22 mouse cellular contexts compared by ENCODE assay signal in genomic region chr2:139873762-139874161, GRCm38 (mm10).
DNase-seq lines count a peak whose midpoint lies in the region; ATAC-seq lines count a peak whose summit lies in the region.
"Had no signal": no experiment of that assay in that cellular context is flagged by ENCODE, and none has a peak within 500 bp of the region (broad histone marks: within the 10 kb centered on the region; RNA-seq: fewer than 3 reads in every experiment).

No protein-coding gene starts in this region.

- no peaks in the 10 kb centered on the region for H3K9me3 ChIP-seq in embryonic facial prominence, embryonic 14.5 days (ENCODE audit: control insufficient read depth, low read length)
- H3K9me3 ChIP-seq in embryonic facial prominence, embryonic 10.5 days: no peaks in the 10 kb centered on the region
- no peaks in the 10 kb centered on the region for H3K9me3 ChIP-seq in midbrain, embryonic 11.5 days (ENCODE audit: control insufficient read depth, low read length)
- no peaks in the 10 kb centered on the region for H3K9me3 ChIP-seq in midbrain, embryonic 14.5 days (ENCODE audit: control insufficient read depth, low read length)
- H3K9me3 ChIP-seq: heart, embryonic 12.5 days; midbrain, embryonic 13.5 days had no signal

- H3K27ac ChIP-seq in embryonic facial prominence, embryonic 14.5 days (replicated peaks; ENCODE audit: low read depth, low read length): no peak overlapping the region
- H3K27ac ChIP-seq in embryonic facial prominence, embryonic 10.5 days (replicated peaks): no peak overlapping the region
- H3K27ac ChIP-seq in midbrain, embryonic 11.5 days (ENCODE audit: low read depth, low read length): no peak overlapping the region
- H3K27ac ChIP-seq in midbrain, embryonic 14.5 days (replicated peaks; ENCODE audit: low read depth, low read length): no peak overlapping the region
- H3K27ac ChIP-seq: gastrocnemius, adult 2 months; hindbrain, embryonic 14.5 days; midbrain, embryonic 13.5 days had no signal

- no peaks in the 10 kb centered on the region for H3K27me3 ChIP-seq in embryonic facial prominence, embryonic 14.5 days (replicated peaks; ENCODE audit: control insufficient read depth, insufficient read depth, low read length)
- H3K27me3 ChIP-seq in embryonic facial prominence, embryonic 10.5 days (replicated peaks; ENCODE audit: low read depth, poor library complexity, severe bottlenecking): no peaks in the 10 kb centered on the region
- H3K27me3 ChIP-seq in midbrain, embryonic 11.5 days (ENCODE audit: control insufficient read depth, insufficient read depth, low read length): no peaks in the 10 kb centered on the region
- no peaks in the 10 kb centered on the region for H3K27me3 ChIP-seq in midbrain, embryonic 14.5 days (ENCODE audit: control insufficient read depth, insufficient read depth, low read length)
- H3K27me3 ChIP-seq: heart, embryonic 12.5 days; midbrain, embryonic 13.5 days; Patski had no signal

- peak; percentile 5 for DNase-seq in embryonic facial prominence, embryonic 14.5 days (ENCODE audit: low spot score)
- no peak for DNase-seq in embryonic facial prominence, embryonic 10.5 days (ENCODE audit: low spot score)
- peak; percentile 79 for DNase-seq in midbrain, embryonic 11.5 days (ENCODE audit: low spot score, missing footprints)
- no peak for DNase-seq in midbrain, embryonic 14.5 days
- peak; percentile 30 to 39 for DNase-seq in kidney, postnatal 36 days
- no peak for DNase-seq in Muller cell, postnatal 12 days (ENCODE audit: inconsistent ontology term)
- no peak for DNase-seq in thymus, postnatal 0 days (ENCODE audit: low spot score)
- DNase-seq: cerebellum, postnatal 14 days; gastrocnemius, adult 2 months; layer of hippocampus, postnatal 36 days; lung, adult 2 months; lung, postnatal 4 days; retina, postnatal 1 day; right cerebral cortex, postnatal 4 days had no signal

- H3K36me3 ChIP-seq in embryonic facial prominence, embryonic 14.5 days (ENCODE audit: control insufficient read depth, insufficient read depth, low read length): no peaks in the 10 kb centered on the region
- no peaks in the 10 kb centered on the region for H3K36me3 ChIP-seq in embryonic facial prominence, embryonic 10.5 days (replicated peaks)
- H3K36me3 ChIP-seq in midbrain, embryonic 11.5 days (ENCODE audit: control insufficient read depth, insufficient read depth, low read length): no peaks in the 10 kb centered on the region
- H3K36me3 ChIP-seq in midbrain, embryonic 14.5 days (ENCODE audit: control insufficient read depth, insufficient read depth, low read length): no peaks in the 10 kb centered on the region
- H3K36me3 ChIP-seq: heart, embryonic 12.5 days; midbrain, embryonic 13.5 days had no signal

- 42% methylated on average over 2 of the region's 2 CpGs for WGBS in embryonic facial prominence, embryonic 14.5 days
- 49% methylated on average over 2 of the region's 2 CpGs for WGBS in embryonic facial prominence, embryonic 10.5 days
- WGBS in midbrain, embryonic 11.5 days: 35% methylated on average over 2 of the region's 2 CpGs
- 47% methylated on average over 2 of the region's 2 CpGs for WGBS in midbrain, embryonic 14.5 days

- no peak overlapping the region for H3K4me2 ChIP-seq in embryonic facial prominence, embryonic 14.5 days (ENCODE audit: low read depth, low read length)
- H3K4me2 ChIP-seq in midbrain, embryonic 11.5 days: no peak overlapping the region
- no peak overlapping the region for H3K4me2 ChIP-seq in midbrain, embryonic 14.5 days (ENCODE audit: low read length)
- H3K4me2 ChIP-seq: heart, embryonic 12.5 days; hindbrain, embryonic 14.5 days; liver, embryonic 11.5 days; midbrain, embryonic 13.5 days had no signal

- no peaks in the 10 kb centered on the region for H3K4me1 ChIP-seq in embryonic facial prominence, embryonic 14.5 days (ENCODE audit: control insufficient read depth, insufficient read depth, low read length)
- H3K4me1 ChIP-seq in embryonic facial prominence, embryonic 10.5 days: peaks cover 8% of the 10 kb centered on the region
- peaks cover 4% of the 10 kb centered on the region for H3K4me1 ChIP-seq in midbrain, embryonic 11.5 days (ENCODE audit: control insufficient read depth, insufficient read depth, low read length)
- no peaks in the 10 kb centered on the region for H3K4me1 ChIP-seq in midbrain, embryonic 14.5 days (ENCODE audit: control insufficient read depth, insufficient read depth, low read length)
- H3K4me1 ChIP-seq: heart, embryonic 12.5 days had no signal

- H3K9ac ChIP-seq in embryonic facial prominence, embryonic 14.5 days (ENCODE audit: low read depth, low read length): no peak overlapping the region
- no peak overlapping the region for H3K9ac ChIP-seq in midbrain, embryonic 11.5 days (ENCODE audit: low read length)
- no peak overlapping the region for H3K9ac ChIP-seq in midbrain, embryonic 14.5 days (replicated peaks; ENCODE audit: low read length)
- H3K9ac ChIP-seq: heart, embryonic 12.5 days; hindbrain, embryonic 14.5 days; midbrain, embryonic 13.5 days had no signal

- H3K4me3 ChIP-seq in embryonic facial prominence, embryonic 14.5 days (ENCODE audit: low read depth, low read length): no peak overlapping the region
- H3K4me3 ChIP-seq in embryonic facial prominence, embryonic 10.5 days: no peak overlapping the region
- no peak overlapping the region for H3K4me3 ChIP-seq in midbrain, embryonic 11.5 days (ENCODE audit: low read depth, low read length)
- H3K4me3 ChIP-seq in midbrain, embryonic 14.5 days (replicated peaks; ENCODE audit: low read depth, low read length): no peak overlapping the region
- H3K4me3 ChIP-seq: erythroblast, embryonic 14.5 days; gastrocnemius, adult 2 months; heart, embryonic 12.5 days; midbrain, embryonic 13.5 days; myocyte had no signal

- ATAC-seq in embryonic facial prominence, embryonic 14.5 days (ENCODE audit: low read depth): no peak
- peak; percentile 38; the same call in 1 of the 2 replicates for ATAC-seq in midbrain, embryonic 11.5 days (ENCODE audit: low FRiP score)
- no peak for ATAC-seq in midbrain, embryonic 14.5 days (ENCODE audit: low FRiP score, low TSS enrichment)
- no peak for ATAC-seq in megakaryocyte, adult 5-6 weeks (ENCODE audit: poor library complexity, severe bottlenecking)
- ATAC-seq: midbrain, embryonic 13.5 days; Patski had no signal

Comparison
In these comparisons a context has a peak if more than half of its experiments do, and no peak if none do; other contexts are left out.
1. DNase-seq: peak in embryonic facial prominence, embryonic 14.5 days (single experiment), midbrain, embryonic 11.5 days (single experiment) and kidney, postnatal 36 days (2 of 2); none in embryonic facial prominence, embryonic 10.5 days (single experiment), midbrain, embryonic 14.5 days (single experiment), Muller cell, postnatal 12 days (single experiment) and thymus, postnatal 0 days (single experiment).